Mouse (Mus musculus) intestine, postnatal 0 days (tissue): ENCODE measurements at regions not wholly inside any gene's neighbourhood (a gene's known extent, or its start where the extent isn't known, plus 50 kb on each side); places are given as distances from the start of the nearest gene placed in this dataset.
A peak's percentile ranks its signal among the peaks of the same experiment; 100 is the strongest.

Experiments used
- ATAC-seq: fragments of 200-750 bp; cut with Nextera tagmentation; 2 replicates; pipeline ENCODE4 v1.8.0; 2017; ENCODE audit warnings: mild to moderate bottlenecking, moderate TSS enrichment, moderate library complexity
- H3K27ac ChIP-seq: fragments of 300-500 bp; sonication (generic); 2 replicates; pipeline ENCODE4 v1.5.1; 2014; ENCODE audit warnings: mild to moderate bottlenecking, low read depth, low read length, moderate library complexity
- H3K27me3 ChIP-seq: fragments of 300-500 bp; sonication (generic); replicated peaks from 2 replicates; pipeline ENCODE4 v1.6.1; 2014; ENCODE audit warnings: low read length, mixed read lengths; ENCODE audit not compliant: control insufficient read depth, insufficient read depth
- H3K36me3 ChIP-seq: fragments of 300-500 bp; sonication (generic); 2 replicates; pipeline ENCODE4 v1.6.1; 2014; ENCODE audit warnings: mild to moderate bottlenecking, moderate library complexity; ENCODE audit not compliant: control insufficient read depth, insufficient read depth
- H3K4me1 ChIP-seq: fragments of 300-500 bp; sonication (generic); replicated peaks from 2 replicates; pipeline ENCODE4 v1.6.1; 2014; ENCODE audit warnings: antibody characterized with exemption, low read length, mixed read lengths; ENCODE audit not compliant: control insufficient read depth, insufficient read depth
- H3K4me2 ChIP-seq: fragments of 300-500 bp; sonication (generic); replicated peaks from 2 replicates; pipeline ENCODE4 v1.6.1; 2014; ENCODE audit warnings: low read depth, mild to moderate bottlenecking, moderate library complexity
- H3K4me3 ChIP-seq: fragments of 300-500 bp; sonication (generic); 2 replicates; pipeline ENCODE4 v1.5.1; 2014; ENCODE audit warnings: low read depth, low read length
- H3K9ac ChIP-seq: fragments of 300-500 bp; sonication (generic); 2 replicates; pipeline ENCODE4 v1.6.1; 2014; ENCODE audit warnings: mild to moderate bottlenecking, low read depth, low read length
- H3K9me3 ChIP-seq: fragments of 300-500 bp; sonication (generic); 2 replicates; pipeline ENCODE4 v1.6.1; 2016; ENCODE audit warnings: mixed run types; ENCODE audit not compliant: control insufficient read depth
- CTCF ChIP-seq: sonication (generic); IDR thresholded peaks from 2 replicates; pipeline ENCODE4 v1.5.1; 2016; ENCODE audit warnings: low read depth, mild to moderate bottlenecking, control low read depth, antibody characterized with exemption, moderate library complexity
- WGBS: fragments of 180-500 bp; shearing (Covaris S2); extraction: QIAGEN DNeasy Blood & Tissue Kit; methylation state at CpG from one replicate; pipeline ENCODE4 v1.1.7; 2014; 5-methylcytosine and 5-hydroxymethylcytosine counted together

- H3K4me2 ChIP-seq: no peak overlapping the region
- no peaks in the 10 kb centered on the region for H3K36me3 ChIP-seq
- no peaks in the 10 kb centered on the region for H3K4me1 ChIP-seq
- TF ChIP-seq CTCF: no peak
- no peaks in the 10 kb centered on the region for H3K9me3 ChIP-seq
- H3K9ac ChIP-seq: no peak overlapping the region
- H3K27ac ChIP-seq: no peak overlapping the region
- 44% methylated on average over 3 of the region's 3 CpGs for WGBS
- peak; percentile 61; the same call in 1 of the 2 replicates for ATAC-seq
- no peaks in the 10 kb centered on the region for H3K27me3 ChIP-seq
- H3K4me3 ChIP-seq: no peak overlapping the region
Observed at GRCm38 (mm10) chr8:27778982-27779381, 331.5 kb downstream of the Poteg start.
